Mouse (Mus musculus) kidney, postnatal 4 days (tissue): ENCODE measurements around the gene Prrc2b.

Source experiments
- DNase-seq, 2 experiments: peaks; one replicate each; pipeline ENCODE4 v3.0.0; 2021; ENCODE audit warnings: mixed read lengths in 2 of 2

Gene Prrc2b

DNA sequence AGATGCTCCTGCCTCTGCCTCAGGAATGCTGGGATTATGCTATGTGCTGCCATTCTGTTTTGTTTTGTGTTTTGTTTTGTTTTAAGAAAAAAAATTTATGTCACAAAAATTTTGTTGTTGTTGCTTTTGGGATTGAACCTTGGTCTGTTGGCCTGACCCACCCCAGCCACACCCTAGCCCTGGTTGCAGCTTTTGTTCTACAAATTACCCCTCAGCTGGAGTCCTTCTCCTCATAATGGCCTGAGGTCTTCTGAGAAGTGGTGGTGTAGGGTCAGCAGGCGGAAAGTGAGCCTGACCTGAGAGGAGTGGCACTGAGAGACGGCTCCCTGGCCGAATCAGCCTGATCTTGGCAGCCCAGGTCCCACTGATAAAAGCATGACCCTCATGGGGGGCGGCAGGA is 11.8 kb downstream of the Prrc2b start:
- DNase-seq: no peak

DNA sequence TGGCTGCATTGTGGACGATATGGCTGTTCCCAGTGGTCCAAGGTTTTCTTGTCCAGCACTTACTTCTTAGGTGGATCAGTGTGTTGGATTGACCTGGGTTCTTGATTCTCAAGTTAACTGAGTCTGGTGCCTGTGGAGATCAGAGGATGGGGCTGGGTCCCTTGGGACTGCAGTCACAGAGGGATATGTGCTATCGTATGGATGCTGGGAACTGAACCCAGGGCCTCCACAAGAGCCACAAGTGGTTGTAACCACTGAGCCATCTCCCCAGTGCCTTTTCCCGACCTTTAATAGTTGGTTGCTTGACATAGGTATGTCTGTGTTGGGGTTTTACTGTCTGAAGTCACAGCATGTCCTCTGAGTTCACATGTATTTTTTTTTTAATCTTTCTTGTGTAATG is 12.2 kb downstream of the Prrc2b start:
- no peak for DNase-seq

DNA sequence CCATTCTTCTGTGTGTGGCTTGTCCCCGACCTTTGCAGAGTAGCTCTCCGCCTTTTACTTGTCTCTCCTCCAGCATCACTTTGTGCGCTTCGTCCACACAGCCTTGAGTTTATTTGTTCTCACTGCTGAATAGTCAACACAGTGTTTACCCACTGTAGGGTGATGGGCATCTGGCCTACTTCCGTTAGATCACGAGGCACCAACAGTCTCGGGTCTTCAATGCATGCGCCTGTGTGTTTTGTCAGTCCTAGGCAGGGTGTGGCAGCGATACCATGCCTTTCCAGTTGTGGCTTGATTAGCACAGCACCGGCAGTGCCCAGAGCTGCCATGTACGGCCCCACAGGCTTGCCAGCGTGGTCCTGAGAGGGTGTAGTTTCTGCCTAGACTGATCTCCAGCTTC is 13.6 kb downstream of the Prrc2b start:
- no peak for DNase-seq

DNA sequence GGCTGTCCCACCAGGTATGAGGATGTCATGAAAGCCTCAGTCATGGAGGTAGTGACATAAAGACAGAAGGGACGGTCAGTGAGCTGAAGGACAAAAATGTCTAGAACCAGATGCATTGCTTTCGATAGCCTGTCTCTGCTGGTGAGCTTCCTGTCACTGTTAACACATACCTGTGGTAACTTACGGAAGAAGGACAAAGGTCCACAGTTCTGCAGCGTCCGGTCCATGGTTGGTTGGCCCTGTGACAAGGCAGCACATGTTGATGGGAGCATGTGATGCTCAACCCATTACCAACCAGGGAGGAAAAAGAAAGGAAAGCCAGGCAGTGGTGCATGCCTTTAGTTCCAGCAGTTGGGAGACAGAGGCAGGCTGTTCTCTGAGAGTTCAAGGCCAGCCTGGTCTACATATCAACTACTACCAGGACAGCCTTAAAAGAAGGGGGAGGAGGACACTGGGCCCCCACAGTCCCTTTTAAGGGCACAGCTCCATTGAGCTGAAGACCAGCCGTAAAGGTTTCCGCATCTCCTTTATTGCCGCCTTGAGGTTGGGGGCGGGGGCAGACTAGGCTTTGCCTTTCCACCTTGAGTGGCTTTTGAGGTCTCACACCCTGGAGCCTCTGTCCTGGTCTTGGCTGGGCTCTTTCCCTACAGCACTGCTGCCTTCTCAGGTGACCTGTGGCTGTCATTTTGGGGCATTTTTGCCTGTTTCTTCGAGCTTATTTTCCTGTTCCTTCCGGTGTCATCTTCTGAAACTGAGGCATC is 14.3 kb downstream of the Prrc2b start:
- no peak for DNase-seq

DNA sequence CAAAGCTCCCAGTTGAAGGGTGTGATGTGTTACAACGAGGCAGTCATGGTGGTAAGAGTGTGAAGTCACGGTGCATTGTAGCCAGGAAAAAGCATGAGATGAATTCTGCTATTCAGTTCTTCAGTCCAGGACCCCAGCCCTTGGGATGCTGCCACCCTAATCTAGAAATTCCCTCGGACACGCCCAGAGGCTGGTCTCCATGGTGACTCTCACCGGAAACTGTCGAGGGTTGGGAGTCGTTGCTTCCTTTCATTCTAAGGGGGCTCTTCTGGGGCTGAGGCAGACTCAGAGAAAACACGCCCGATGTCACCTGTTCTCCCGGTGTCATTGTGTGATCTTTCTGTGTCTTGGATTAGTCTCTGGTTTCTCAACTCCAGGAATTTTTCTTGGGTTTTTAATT is 15.7 kb downstream of the Prrc2b start:
- DNase-seq: peak; percentile 56 to 57

DNA sequence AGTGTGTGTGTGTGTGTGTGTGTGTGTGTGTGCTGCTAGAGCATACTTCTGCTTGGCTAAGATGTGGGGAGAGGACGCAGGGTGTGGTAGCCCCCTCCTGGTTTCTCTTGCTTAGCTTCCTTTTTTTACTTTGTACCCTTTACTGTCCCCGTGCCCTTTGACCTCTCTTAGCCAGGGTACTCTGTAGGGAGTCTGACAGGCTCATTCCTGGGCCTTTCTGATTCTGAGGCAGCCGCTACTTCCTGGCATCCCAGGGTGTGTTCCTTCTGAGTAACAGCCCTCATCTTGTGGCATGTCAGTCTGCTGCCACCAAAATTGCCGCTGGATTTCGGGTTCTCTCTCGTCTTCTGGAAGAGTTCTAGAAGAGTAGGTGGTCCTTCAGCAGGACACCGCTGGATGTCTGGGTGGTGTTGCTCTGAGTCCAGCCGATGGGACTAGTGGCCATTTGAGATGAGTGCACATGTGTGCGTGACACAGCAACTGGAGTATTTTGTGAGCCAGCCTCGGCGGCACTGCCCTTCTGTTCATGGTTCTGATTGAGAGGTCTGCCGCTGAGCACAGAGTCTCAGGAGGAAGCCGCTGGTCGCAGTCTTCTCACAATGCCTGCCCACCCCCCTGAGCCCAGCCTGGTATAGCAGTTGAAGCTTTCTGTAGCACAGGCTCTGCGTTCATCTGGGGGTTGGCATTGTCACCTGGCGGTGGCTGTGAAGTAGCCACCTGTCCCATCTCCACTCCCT is 16.3 kb downstream of the Prrc2b start:
- peak in 1 of 2 experiments; percentile 42 for DNase-seq

DNA sequence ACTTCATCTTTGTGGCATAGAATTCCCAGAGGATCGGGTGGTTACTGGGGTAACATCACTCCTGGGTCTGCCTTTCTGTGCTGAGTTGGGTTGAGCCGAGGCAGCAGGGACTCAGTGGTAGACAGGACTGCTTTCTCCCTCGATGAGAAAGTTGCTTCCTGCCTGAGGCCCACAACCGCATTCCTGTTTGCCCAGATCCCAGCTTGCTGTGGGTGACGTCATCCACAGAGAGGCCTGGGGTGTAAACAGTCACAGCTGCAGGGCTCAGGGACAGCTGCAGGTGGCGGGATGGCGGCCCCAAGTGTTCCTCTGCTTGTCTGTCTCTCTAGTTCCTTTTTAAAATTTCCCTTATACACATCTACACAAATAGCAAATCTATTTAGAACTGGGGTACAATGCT is 16.9 kb downstream of the Prrc2b start:
- DNase-seq: peak; percentile 71 to 82

DNA sequence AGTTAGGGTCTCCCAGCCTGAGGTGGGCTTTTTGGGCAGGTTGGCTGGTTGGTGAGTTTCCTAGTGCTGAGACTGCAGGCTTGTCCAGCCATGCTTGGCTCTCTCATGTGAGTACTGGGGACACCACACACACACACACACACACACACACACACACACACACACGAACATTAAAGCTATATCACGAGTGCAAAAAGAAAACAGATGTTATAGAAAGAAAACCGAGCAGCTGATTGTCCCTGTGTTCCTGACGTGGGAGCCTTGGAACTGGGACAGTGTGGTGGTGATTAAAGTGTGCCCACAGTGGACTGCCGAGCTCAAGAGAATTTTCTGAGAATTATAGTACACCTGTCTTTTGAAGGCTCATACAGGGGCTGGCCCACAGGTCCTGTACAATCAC is 18.4 kb downstream of the Prrc2b start:
- no peak for DNase-seq

DNA sequence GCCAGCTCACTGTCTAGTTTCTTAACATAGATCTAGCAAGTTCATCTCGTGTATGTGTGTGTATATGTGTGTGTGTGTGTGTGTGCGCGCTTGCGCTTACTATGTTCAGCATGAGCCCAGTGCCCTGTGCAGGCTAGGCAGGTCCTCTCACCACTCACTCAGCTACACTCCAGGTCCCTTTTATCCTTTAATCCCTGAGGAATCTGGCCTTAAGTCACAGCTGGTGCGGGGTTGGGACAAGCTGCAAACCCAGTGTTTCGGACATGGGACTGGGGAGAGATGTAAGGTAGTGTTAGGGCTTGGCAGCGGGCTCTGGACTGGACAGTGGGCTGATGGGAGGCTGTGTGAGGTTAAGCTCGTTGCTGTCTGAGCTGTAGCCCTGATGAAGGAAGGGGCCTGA is 19.1 kb downstream of the Prrc2b start:
- no peak for DNase-seq

DNA sequence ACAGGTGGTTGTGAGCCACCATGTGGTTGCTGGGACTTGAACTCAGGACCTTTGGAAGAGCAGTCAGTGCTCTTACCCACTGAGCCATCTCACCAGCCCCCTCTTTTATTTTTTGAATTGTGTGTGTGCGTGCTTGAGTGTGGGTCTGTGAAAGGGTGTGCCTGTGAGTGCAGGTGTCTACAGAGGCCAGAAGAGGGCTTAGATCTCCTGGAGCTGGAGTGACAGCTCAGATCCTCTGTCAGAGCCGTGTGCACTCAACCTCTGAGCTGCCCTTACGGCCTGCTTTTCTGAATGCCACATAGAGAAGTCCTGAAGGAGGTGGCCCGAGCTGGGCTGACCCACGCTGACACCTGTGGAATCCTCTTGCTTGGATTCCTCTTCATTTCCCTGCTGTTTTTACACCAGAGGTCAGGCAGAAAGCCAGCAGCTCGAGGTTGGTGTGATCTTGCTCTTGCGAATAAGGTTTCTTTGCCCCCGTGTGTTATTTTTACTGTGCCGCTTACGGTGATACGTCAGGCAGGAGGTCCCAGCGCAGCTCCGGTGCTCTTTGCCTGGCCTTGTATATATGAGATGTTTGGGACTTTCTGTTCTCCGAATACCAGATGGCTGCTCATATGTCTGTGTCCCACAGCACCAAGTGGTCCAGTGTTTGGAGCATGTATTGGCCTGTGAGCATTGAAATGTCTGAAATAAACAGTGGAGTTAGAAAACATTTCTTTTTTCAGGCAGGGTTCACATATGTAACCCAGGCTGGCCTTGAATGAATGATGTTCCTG is 21.0 kb downstream of the Prrc2b start:
- DNase-seq: no peak

DNA sequence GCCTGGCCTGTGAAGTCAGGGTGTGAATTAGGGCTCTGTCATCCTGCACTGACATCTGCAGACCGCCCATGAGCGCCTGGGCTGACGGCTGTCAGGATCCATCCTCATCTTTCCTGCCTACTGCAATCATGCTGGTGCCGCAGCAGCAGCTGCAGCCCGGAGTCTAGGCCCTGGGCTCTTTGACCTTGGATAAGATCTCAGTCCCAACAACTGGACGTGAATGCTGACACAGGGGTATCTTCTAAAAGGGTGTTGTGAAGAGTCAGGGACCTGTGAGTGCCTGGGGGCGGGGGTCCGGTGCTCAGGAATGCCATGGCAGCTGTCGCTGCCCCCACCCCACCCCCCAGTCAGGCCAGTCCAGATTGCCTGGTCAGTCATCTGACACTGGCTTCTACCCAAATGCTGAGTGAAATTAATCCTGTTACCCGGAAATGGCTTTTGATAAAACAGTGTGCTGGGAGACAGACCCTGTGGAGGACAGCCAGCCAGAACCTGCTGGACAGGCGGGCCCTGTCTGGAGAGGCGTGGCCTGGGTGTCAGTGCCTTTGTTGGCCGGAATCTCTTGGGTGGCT is 23.4 kb downstream of the Prrc2b start:
- DNase-seq: peak; percentile 77 to 84

DNA sequence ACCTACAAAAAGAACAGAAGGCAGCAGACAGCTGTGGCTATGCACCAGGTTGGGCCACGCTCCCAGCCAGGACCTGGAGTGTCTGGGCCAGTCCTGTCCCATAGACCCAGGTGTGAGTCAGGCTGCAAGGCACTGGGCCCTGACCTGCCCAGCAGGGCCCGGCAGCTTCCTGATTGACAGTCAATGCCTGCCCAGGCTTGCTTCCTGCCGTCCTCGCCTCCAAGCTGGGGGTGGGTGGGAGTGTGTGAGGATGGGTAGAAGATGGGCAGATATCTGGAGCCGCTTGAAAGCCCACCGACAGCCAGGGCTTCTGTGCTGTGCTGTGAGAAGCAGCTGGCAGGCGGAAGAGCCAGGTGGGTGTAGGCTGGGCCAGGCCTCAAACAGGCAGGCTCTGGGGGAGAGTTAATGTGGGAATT is 24.2 kb downstream of the Prrc2b start:
- peak; percentile 45 to 71 for DNase-seq

DNA sequence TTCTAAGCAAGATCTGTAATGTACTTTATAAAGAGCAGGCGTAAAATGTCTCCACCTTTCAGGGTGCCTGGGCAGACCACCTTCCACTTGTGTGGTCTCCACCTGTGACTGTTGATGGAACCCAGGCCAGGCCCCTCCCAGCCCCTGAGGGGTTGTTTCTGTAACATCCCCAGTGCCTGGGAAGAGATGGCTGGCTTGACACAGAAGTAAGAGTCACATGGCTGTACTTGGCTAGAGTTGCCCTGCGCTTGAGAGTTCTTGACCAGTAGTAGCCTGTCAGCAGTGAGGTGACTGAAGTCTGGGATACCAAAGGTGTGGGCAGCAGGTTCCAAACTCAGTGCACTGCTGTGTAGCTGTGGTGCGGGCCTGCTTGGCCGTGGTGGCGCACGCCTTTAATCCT is 24.6 kb downstream of the Prrc2b start:
- DNase-seq: no peak

DNA sequence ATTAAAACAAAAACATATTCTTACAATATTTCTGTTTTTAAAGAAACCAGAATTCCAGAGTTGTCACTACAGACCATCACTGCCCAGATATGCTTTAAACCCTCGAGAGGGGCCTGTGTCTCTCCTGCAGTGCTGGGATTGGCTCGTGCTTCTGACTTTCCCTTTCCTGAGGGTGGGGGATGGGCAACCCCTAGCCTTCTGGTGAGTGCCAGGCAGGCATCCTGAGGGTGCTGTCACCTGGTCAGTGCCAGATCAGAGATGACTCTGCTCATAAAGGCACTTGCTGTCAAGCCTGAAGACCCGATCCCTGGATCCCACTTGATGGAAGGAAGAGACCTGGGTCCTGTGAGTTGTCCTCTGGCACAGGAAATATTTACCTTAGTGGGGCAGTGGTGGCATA is 26.0 kb downstream of the Prrc2b start:
- peak; percentile 31 to 36 for DNase-seq

DNA sequence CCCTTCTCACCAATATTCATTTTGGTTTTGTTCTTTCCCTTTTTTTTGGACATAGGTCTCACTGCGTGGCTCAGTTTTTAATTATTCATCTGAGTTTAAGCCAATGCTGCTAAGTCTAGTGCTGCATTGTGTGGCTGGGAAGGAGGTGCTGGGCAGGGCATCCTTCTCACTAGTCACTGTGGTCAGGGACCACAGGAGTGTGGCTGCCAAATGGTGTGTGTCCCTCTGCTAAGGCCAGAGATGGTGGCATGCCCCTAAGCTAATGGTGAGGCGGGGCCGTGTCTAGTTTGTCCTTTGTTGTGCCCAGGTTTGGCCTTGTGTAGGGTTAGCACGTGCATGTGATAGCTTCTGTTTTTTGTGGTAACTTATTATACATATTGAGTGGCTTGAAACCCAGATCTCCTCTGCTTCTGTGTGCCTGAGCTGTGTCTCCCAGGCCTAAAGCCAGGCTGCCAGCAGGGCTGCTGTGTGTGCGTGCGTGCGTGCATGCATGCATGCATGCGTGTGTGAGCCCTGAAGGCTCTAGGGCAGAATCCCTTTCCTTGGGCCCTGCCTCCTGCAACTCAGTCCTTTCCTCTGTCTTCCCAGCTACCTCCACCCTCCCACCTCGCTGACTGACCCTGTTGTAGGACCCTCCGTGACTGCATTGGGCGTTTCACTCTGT is 26.6 kb downstream of the Prrc2b start:
- peak in 1 of 2 experiments; percentile 30 for DNase-seq

DNA sequence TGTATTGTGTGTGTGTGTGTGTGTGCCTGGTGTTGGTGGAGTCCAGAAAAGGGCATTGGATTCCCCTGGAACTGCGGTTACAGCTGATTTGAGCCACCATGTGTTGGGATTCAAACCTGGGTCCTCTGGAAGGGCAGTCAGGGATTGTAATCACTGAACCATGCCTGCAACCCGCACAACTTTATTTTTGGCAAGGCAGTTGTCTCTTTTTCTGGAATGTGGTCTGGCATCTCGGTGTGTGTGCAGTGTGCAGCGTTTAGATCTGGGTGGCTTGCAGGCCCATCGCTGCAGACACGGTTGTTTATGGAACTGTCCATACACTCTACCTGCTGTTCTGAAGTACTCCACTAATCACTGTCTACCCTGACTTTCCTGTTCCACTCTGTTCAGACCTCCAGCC is 28.5 kb downstream of the Prrc2b start:
- DNase-seq: no peak

DNA sequence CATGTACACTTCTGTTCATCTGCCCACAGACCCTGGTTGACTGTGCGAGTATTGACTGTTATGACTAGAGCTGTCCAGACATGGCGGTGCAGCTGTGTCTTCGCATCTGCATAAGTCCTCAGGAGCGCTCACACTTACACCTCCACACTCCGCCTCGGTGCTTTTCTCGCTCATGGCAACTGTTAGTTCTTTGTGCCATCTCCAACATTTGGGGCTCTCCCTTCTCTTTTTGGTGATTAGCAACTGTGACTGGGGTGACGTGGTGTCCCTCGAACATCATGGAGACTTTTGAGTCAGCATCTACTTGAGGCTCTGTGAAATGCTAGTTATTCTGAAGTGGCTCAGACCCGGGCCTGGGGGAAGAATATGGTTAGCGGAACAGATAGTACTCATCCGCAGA is 29.2 kb downstream of the Prrc2b start:
- no peak for DNase-seq

DNA sequence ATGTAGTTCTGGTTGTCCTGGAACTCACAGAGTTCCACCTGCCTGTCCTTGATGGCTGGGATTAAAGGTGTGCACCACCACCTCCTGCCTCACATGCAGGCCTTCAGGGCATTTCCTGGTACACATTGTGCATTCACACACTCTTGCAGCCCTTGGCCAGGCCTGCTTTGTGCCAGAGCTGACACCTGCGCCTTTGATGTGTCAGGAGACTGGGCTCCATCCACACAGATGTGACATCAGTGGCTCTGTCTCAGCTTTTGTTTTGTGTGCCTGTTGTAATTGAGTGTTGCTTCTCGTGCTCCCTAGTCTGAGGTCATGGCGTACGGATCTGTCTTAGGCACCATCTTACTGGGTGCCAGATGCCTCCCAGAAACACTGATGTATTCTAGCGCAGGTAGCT is 30.5 kb downstream of the Prrc2b start:
- no peak for DNase-seq

DNA sequence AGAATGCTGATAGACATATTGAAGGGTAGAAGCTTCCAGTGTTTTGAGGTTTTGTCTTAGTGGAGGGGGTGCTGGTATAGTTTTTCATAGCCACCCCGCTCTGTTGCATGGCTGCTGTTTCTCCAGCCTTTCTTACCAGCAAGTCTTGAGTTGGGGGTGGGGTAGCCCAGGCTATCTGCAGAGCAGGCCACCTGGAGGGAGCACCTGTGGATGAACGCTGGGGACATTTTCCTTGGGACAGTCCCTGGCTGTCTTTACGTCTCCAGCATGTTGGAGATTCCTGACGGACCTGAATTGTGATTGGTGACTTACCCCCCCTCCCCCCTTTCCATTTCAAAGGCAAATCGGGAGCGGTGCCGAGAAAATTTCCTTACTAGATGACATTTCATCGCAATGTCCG is 31.2 kb downstream of the Prrc2b start:
- DNase-seq: no peak

DNA sequence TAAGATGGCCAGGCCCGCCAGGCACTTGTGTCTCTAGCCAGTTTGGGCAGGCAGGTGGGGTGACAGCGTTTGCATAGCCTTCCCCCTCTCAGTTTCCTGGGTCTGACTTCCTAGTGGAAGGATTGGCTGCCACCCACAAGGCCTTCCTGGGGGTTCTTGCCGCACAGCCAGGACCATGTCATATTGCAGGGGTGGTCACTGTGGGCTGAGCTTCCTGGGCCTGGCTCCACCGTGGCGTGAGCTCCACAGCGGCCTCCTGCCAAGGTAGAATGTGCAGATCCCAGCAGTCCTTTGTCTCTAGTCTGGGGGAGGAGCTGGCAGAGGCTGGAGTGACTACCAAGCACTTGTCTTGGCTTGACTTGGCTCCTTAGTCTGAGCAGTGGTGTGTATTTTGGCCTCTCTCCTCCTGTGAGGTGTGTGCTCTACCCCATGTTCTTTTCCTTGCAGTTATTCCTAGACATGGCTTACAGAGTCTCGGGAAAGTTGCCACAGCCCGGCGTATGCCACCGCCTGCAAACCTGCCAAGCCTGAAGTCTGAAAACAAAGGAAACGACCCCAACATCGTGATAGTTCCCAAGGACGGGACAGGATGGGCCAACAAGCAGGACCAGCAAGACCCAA is 31.9 kb downstream of the Prrc2b start:
- peak; percentile 45 to 60 for DNase-seq

DNA sequence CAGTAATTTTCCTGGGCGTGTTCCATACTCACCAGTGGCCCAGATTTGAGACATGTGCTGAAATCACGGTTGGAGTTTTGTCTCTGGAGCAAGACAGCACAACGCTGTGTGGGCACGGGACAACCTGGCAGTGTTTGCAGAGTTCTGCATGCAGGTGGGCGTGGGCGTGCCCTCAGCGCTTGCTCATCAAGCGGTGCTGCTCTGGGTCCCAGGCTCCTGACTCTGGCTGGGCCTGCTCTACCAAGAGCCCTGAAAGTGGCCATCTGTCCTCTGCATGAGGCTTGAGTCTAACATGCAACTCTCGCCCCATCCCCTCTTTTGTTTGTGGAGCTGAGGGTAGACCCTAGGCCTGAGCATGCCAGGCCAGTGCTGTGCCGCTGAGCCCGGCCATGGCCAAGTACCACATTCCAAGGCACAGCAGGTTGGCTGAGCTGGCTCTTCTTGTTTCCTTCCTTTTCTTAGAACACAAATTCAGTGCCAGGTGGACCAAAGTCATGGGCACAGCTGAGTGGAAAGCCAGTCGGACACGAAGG is 36.2 kb downstream of the Prrc2b start:
- no peak for DNase-seq

DNA sequence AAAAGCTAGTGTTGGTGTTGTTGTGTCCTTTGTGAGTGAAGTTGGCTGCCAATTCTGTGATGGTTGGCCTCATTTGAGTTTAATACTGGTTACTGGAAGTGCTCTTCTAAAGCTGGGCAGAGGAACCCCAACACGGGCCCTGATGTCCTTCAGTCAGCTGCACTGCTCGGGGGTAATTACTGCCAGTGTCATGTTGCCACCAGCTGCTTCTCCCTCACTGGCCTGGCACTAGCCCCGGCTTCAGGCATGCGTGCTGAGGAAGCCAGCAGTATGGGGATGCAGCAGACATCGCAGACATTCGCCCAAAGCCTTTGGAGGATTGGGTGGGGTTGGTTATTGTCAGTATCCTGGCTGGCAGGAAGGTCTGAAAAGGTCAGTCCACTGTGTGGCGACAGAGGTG is 36.8 kb downstream of the Prrc2b start:
- DNase-seq: no peak
